Mouse (Mus musculus): Measurements from ENCODE around the gene Ccdc91. TPM values are rescaled to one million over a fixed set of nuclear protein-coding genes. Genes with fewer than 3 reads are reported as not detected.

Gene Ccdc91
- 10 to 100 TPM in 16 of 26 experiments, 1 to 10 TPM in 10; 2.0 to 19.2 (median 11.2) TPM for total RNA-seq (2018; cell fraction: chromatin; rRNA removed)
- total RNA-seq (2018; cell fraction: cytosol; rRNA removed): 10 to 100 TPM in 24 of 26 experiments, 1 to 10 TPM in 2; 9.6 to 17.3 (median 13.3) TPM
- 10 to 100 TPM in 7 of 26 experiments, 1 to 10 TPM in 19; 2.7 to 14.0 (median 9.1) TPM for total RNA-seq (2018; cell fraction: nucleus; rRNA removed)
- polyA plus RNA-seq (2018): 13.0 to 23.3 TPM (median 13.1 TPM) in 3 replicates

DNA sequence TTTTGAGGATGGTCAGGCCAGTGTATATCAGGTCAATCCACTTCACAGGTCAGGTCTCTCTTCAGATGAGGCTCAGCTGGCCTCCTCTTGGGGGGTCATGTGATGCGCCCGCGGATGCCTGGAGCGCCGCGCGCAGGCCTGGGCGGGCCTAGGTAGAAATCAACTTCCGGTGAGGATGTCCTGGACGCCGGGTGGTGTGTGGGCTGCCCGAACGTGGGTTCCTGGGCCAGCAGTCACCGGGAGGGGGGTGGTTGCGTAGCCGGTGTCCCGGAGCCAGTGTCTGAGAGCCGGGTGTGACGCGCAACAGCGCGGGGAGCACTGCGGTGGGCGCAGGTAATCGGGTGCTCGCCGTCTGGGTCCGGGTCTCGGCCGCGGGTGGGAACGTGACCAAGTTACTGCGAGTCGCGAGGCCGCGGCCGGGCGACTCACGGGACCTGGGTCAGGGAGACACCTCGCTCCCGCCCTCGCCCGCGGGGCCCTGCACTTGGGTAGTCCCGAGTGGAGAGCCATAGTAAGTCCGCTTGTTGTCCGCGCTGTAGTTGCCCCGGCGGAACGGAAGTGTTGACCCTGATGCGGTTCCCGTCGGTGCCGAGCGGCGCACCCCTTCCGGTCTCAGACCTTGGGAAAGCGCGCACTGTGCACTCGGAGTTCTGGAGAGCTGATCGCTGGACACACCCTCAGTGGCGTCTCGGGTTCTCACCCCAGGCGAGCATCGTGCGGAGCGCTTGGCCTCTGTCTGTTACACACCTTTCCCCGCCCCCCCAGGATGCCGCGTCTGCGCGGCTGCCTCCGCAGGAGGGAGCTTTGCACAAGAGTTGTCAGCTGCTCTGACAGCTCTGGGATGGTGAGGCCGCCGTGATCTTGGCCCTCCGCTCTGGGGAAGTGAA, at the start of gene Ccdc91:
TSS of gene Ccdc91 (plus strand) at position 102 of the 887 bp plus-strand sequence.
- Histone ChIP-seq H3K36me3 (ENCODE audit: inconsistent target) (no peaks in the 10 kb centered on the region), H3K79me2 (ENCODE audit: inconsistent target) (no peaks in the 10 kb centered on the region), H3K4me3 (ENCODE audit: inconsistent target) (peak within 1 kb of the TSS; percentile 53), H3K27ac (0 out of 2 replicates have a peak within 1 kb of the TSS, but pooled peaks have one; percentile 15)
- under 1% methylated on average over 63 of the region's 78 CpGs for WGBS (ENCODE audit: missing documents)

DNA sequence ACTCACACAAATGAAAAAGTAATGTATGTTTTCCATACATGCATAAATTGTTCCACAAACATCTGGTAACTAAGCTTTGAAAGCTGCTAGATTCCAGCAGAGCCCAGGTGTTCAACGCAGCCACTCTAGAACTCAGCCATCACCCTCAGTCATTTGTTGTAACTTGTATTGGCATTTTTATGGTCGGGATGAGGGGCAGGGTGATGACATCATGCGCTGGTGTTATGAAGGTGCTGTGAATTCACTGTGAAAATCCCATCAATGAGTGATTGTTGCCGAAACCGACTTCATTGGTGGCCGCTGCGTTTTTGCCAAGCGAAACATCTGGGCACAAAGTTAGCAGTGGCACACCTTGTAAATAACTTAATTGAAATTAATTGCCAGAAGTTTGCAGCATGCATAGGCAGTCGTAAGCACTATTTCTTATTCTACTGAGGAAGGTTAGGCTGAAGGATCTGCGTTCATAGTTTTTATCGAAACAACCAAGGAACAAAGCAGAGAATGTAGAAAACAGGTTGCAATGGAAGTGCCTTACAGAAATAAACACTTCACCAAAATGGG, 48.6 kb upstream of the Ccdc91 start:
- H3K36me3 ChIP-seq (ENCODE audit: inconsistent target): no peaks in the 10 kb centered on the region
- H3K4me3 ChIP-seq (ENCODE audit: inconsistent target): no peak overlapping the region
- H3K79me2 ChIP-seq (ENCODE audit: inconsistent target): no peaks in the 10 kb centered on the region
- WGBS (ENCODE audit: missing documents): 91% methylated on average over 10 of the region's 11 CpGs
- no peak overlapping the region for H3K27ac ChIP-seq

DNA sequence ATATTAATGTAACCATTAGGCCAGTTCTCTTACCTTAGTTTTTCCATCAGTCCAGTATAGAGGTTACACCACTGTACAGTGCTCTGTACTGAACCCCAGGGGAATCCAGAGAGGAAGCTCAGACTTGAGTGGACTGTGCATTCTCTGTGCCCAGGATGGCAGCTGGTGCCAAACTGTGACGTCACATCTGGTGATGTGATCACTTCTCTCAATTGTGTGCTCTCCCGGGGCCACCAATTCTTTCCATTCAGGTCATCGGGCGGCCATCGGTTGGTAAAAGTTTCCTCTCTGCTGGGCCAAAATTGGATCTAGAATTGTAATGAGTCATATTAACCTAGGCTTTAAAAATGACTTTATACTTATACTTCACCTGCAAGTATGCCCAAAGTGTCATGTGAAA, 19.9 kb upstream of the Ccdc91 start:
- no peaks in the 10 kb centered on the region for H3K79me2 ChIP-seq (ENCODE audit: inconsistent target)
- H3K4me3 ChIP-seq (ENCODE audit: inconsistent target): no peak overlapping the region
- 87% methylated on average over 5 of the region's 5 CpGs for WGBS (ENCODE audit: missing documents)
- H3K36me3 ChIP-seq (ENCODE audit: inconsistent target): no peaks in the 10 kb centered on the region
- H3K27ac ChIP-seq: no peak overlapping the region

DNA sequence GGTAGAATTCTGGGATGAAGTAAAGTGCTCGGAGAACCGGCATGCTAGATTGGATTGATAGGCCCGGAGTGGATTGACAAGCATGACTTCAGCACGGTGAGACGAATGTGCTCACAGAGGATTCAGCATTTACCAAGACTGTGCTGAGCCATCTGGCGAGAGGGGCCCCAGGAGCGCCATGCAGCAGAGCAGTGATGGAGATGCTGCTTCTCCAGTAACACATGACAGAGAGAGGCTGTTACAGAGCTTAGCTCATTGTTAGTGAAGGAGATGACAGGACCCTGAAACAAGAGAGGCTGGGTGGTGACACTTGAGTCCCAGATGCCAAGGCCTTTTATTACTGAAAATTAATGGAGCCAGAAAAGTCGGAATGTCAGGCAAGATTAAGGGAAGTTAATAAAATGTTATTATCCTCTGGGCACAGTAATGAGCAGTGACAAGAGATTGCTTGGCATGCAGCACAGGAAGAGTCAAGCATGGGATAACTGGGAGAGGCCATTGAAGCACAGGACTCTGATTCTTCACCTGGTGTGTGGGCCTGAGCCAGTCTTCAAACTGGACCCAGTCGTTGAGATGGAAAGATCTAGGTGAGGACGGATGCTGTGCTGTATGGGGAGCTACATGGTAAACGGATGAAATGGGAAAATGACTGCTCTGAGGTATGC, 16.9 kb upstream of the Ccdc91 start:
- Histone ChIP-seq H3K79me2 (ENCODE audit: inconsistent target) (no peaks in the 10 kb centered on the region), H3K4me3 (ENCODE audit: inconsistent target) (no peak overlapping the region), H3K27ac (no peak overlapping the region), H3K36me3 (ENCODE audit: inconsistent target) (no peaks in the 10 kb centered on the region)
- 91% methylated on average over 11 of the region's 11 CpGs for WGBS (ENCODE audit: missing documents)

DNA sequence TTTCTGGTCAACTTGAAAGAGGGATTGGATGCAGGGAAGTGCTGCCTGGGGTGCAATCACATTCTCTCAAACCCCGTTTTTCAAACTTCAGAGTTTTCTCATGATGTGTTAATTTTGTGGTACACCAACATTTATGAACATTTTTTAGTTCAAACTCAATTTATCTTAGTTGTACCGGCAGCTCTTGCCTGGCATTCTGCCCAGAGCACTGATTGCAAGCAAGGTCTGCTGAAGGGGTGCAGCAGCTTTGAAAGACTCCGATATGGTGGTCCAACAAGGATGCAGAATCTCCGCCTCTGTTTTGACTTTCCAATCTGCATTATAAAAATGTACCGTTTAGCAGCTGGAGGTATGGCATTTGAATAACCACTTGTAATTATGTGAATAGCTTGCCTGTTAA, 5.6 kb upstream of the Ccdc91 start:
- Histone ChIP-seq H3K36me3 (ENCODE audit: inconsistent target) (no peaks in the 10 kb centered on the region), H3K79me2 (ENCODE audit: inconsistent target) (no peaks in the 10 kb centered on the region), H3K27ac (no peak overlapping the region), H3K4me3 (ENCODE audit: inconsistent target) (no peak overlapping the region)
- 61% methylated on average over 5 of the region's 5 CpGs for WGBS (ENCODE audit: missing documents)

DNA sequence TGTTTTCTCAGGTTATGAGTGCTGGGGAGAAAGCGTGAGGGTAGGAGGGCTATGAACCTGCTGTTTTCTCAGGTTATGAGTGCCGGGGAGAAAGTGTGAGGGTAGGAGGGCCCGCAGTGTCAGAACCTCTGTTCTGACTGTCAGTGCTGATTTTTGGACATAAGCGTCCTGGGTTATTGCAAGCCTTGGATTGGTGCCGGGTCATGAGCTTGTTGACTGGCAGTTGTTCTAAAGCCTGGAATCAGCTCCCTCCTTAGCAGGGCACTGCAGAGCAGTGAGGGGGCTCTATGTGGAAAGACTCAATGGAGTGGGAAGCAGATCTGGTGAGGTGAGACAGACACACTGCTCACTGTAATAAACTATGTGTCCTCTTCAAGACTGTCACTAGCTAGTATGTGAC, 5.5 kb downstream of the Ccdc91 start:
- 89% methylated on average over 5 of the region's 5 CpGs for WGBS (ENCODE audit: missing documents)
- Histone ChIP-seq H3K4me3 (ENCODE audit: inconsistent target) (no peak overlapping the region), H3K27ac (no peak overlapping the region), H3K36me3 (ENCODE audit: inconsistent target) (no peaks in the 10 kb centered on the region), H3K79me2 (ENCODE audit: inconsistent target) (no peaks in the 10 kb centered on the region)

DNA sequence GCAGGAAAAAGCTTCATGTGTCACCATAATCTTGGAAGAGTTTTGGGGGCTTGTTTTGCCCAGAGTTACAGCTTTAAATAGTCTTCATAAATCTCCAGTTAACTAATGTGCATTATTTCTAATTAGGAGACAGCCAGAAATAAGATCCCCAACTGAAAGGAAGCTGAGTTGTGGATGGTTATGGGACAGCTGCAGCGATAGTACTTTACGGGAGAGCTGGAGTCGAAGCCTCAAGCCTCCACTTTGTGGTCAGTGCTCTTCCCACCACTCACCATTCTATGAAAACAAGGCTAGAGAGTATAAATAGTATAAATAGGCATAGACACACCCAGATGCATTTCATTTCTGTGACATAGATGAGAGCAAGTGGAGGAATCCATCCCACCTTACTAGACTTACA, 14.5 kb downstream of the Ccdc91 start:
- Histone ChIP-seq H3K36me3 (ENCODE audit: inconsistent target) (no peaks in the 10 kb centered on the region), H3K4me3 (ENCODE audit: inconsistent target) (no peak overlapping the region), H3K79me2 (ENCODE audit: inconsistent target) (no peaks in the 10 kb centered on the region), H3K27ac (no peak overlapping the region)
- 93% methylated on average over 3 of the region's 3 CpGs for WGBS (ENCODE audit: missing documents)

DNA sequence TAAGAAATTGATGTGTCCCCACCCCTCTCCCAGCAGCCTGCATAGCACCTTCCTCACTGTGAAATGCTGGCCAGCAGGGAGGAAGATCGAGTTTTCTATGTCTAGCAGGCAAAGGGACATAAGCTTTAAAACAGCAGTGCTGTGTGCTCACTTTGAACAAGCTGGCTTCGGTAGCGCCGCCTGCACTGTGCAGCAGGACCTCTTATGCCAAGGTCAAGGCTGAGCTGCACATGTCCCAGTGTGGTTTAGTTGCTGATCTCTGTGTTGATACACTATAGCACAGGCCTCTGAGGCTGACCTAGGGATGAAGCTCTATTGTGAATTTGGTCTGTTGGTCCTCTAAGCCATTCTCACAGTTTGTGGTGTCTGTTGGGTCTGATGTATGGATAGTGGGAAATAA, 16.9 kb downstream of the Ccdc91 start:
- 98% methylated on average over 4 of the region's 4 CpGs for WGBS (ENCODE audit: missing documents)
- Histone ChIP-seq H3K4me3 (ENCODE audit: inconsistent target) (no peak overlapping the region), H3K36me3 (ENCODE audit: inconsistent target) (no peaks in the 10 kb centered on the region), H3K27ac (no peak overlapping the region), H3K79me2 (ENCODE audit: inconsistent target) (no peaks in the 10 kb centered on the region)

DNA sequence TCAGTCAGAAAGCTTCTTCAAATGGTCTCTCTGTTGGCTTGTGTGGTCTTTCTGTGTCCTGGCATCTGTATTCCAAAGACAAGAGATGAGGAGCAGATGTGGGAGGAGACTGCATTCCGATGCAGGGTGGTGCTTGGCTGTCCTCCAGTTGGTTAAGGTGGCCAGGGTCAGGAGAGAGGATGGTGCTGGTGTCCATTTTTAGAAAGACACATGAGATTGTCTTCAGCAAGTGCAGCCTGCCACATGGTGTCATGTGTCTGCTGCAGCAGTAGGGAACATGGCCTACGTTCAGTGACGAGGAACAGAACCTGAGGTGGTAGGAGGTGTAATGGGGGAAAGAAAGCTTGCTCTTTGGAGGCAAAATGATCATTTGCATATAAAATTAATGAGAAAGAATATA, 25.8 kb downstream of the Ccdc91 start:
- 95% methylated on average over 3 of the region's 3 CpGs for WGBS (ENCODE audit: missing documents)
- Histone ChIP-seq H3K4me3 (ENCODE audit: inconsistent target) (no peak overlapping the region), H3K36me3 (ENCODE audit: inconsistent target) (no peaks in the 10 kb centered on the region), H3K27ac (no peak overlapping the region), H3K79me2 (ENCODE audit: inconsistent target) (no peaks in the 10 kb centered on the region)

DNA sequence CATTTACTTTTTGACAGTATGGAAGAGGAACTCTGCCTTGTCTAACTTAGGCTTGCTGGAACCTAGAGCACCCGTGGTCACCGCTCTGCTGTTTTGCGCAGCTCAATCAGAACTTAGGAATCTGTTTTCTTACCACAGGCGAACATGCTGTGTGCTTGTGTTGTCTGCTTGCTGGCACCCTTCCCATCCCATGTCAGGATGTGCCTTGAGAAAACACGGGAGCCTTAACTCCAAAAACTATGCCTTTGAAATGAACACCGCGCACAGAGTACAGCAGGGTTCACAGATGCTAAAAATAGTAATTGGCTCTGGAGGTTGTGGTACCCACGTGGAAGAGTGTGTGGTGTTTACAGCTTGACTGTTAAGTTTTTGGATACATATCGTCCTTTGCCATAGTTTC, 30.4 kb downstream of the Ccdc91 start:
- Histone ChIP-seq H3K27ac (no peak overlapping the region), H3K4me3 (ENCODE audit: inconsistent target) (no peak overlapping the region), H3K79me2 (ENCODE audit: inconsistent target) (no peaks in the 10 kb centered on the region), H3K36me3 (ENCODE audit: inconsistent target) (no peaks in the 10 kb centered on the region)
- WGBS (ENCODE audit: missing documents): 88% methylated on average over 9 of the region's 9 CpGs

DNA sequence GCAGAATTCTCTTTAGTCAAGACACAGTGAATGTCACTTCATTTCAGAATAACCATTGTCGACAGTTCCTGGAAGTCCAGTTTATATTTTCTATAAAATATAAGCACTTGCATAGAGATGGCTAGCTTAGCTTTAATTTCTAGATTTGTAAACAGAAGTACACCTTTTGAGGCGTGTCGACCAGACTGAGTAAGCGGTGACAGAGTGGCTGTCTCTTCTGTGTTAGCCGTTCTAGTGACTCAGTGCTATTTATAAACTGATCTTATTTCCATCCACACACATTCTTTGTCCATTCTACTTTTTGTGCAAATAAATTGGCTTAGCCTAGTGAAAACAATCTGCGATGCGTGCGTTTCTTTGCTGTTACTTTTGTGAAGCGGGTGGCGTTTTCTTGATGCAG, 30.9 kb downstream of the Ccdc91 start:
- H3K36me3 ChIP-seq (ENCODE audit: inconsistent target): no peaks in the 10 kb centered on the region
- no peak overlapping the region for H3K4me3 ChIP-seq (ENCODE audit: inconsistent target)
- no peaks in the 10 kb centered on the region for H3K79me2 ChIP-seq (ENCODE audit: inconsistent target)
- H3K27ac ChIP-seq: no peak overlapping the region
- 94% methylated on average over 10 of the region's 10 CpGs for WGBS (ENCODE audit: missing documents)

DNA sequence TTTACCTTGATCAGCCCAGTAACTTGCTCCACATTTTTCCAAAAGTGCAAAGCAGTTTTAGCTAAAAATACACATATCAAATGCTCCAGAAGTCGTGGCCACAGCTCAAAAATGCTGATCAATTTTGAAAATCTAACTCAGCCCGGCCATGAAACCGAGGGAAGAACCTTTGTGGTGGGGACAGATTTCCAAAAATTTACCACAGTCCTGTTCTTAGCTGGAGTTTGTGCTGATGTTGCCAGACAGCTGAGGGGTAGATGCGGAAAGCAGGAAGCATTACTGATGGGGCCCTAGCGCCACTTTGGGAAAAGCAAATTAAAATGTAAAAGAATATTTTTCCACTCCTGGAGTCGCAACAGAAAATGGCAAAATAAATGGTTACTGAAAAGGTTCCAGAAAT, 31.6 kb downstream of the Ccdc91 start:
- Histone ChIP-seq H3K4me3 (ENCODE audit: inconsistent target) (no peak overlapping the region), H3K79me2 (ENCODE audit: inconsistent target) (no peaks in the 10 kb centered on the region), H3K36me3 (ENCODE audit: inconsistent target) (no peaks in the 10 kb centered on the region), H3K27ac (no peak overlapping the region)
- WGBS (ENCODE audit: missing documents): 86% methylated on average over 6 of the region's 6 CpGs

DNA sequence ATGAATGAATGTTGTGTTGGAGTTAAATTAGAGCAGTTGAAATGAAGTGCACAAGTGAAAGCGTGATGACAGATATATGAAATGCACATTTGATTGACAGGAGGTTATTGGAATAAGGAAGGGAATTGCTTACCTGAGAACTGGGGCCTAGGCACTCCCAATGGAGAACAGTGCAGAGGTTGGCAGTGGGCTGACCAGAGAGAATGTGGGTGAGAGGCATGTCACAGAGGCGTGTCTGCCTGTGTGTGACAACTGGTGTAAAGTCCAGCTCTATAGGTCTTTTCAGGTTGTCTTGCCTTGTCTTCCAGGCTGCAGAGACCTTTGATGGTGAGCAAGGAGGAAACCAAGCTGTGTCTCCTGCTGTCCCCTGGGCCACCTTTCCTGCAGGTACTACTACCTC, 34.9 kb downstream of the Ccdc91 start:
- 90% methylated on average over 2 of the region's 2 CpGs for WGBS (ENCODE audit: missing documents)
- no peaks in the 10 kb centered on the region for H3K79me2 ChIP-seq (ENCODE audit: inconsistent target)
- H3K36me3 ChIP-seq (ENCODE audit: inconsistent target): no peaks in the 10 kb centered on the region
- H3K4me3 ChIP-seq (ENCODE audit: inconsistent target): no peak overlapping the region
- no peak overlapping the region for H3K27ac ChIP-seq

DNA sequence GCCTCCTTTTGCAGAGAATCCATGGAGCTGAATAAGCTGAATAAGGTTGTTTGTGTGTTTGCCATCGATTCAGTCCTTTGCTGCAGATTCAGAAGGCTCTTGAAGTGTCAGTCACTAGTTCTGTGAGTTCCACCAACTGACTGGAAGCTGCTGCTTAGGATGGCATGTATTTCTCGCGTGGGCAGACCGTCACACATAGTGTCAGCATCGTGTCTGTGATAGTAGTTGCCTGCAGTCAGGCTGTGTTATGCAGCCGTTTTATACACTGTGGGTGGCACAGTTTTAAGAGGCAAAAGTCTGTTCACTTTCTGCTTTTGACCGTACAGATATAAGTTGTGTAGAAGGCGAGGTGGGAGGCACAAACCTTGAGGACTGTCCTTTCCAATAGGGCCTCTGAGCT, 42.3 kb downstream of the Ccdc91 start:
- WGBS (ENCODE audit: missing documents): over 99% methylated on average over 8 of the region's 8 CpGs
- H3K36me3 ChIP-seq (ENCODE audit: inconsistent target): no peaks in the 10 kb centered on the region
- no peak overlapping the region for H3K4me3 ChIP-seq (ENCODE audit: inconsistent target)
- H3K27ac ChIP-seq: no peak overlapping the region
- no peaks in the 10 kb centered on the region for H3K79me2 ChIP-seq (ENCODE audit: inconsistent target)

DNA sequence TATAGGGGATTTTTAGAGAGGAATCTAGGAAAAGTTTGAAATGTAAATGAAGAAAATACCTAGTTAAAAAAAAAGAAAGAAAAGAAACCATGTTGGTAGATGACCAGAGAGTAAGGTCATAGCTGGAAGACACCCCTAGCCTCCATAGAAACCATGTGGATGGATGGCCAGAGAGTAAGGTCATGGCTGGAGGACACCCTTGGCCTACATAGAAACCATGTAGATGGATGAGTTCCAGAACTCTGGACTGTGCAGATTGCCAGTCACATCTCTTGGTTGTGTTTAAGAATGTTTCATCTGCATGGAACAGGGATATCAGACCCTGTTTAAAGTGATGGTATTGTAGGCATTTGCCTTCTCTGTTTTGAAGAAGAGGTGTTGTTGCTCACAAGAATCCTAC, 49.6 kb downstream of the Ccdc91 start:
- H3K36me3 ChIP-seq (ENCODE audit: inconsistent target): no peaks in the 10 kb centered on the region
- H3K27ac ChIP-seq: no peak overlapping the region
- no peak overlapping the region for H3K4me3 ChIP-seq (ENCODE audit: inconsistent target)
- H3K79me2 ChIP-seq (ENCODE audit: inconsistent target): no peaks in the 10 kb centered on the region

Measured in macrophage (primary cell).